Mouse (Mus musculus) heart, adult 11 months (tissue): ENCODE measurements around the gene Meiob.

Experiments used
- DNase-seq: peaks from one replicate; pipeline ENCODE4 v3.0.0; 2022

Gene Meiob

DNA sequence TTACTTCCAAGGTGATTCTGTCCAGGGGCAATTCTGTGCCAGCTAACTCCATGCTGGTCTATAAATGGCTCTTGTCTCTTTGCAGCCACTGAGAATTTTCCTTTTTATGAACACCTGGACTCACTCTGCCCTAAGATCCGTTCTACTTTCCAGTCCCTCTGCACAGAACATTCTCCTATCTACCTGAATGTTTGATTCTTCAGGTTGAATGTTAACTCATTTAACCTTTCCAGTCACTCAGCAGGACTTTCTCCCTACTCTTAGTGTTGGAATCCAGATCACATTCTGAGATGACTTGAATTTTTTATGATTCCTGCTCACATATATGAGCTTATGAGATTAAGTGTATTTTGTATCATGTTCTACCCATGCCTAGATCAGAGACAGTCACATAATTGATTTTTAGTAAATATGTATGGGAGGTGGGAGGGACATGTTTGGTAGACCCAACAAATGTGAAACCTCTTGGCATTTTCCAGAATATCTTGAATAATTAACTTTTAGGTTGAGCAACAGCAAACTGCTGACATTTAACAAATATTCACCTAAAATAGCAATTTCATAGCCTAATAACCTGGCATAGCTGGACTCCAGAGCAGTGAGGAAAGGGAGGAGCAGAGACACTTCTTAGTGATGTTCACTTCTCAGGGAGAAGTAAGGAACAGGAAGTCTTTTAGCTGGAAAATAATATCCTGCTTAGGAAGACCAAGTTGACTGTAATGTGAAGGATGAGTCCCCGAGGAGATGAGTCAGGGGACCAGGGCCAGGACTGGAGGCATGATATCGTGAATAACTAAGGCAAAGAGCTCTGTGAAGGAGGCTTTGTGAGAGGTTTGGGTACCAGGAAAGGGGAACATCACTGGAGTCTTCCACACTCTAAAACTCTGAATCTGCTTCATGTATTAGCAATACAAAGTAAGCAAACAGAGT is 17.5 kb downstream of the Meiob start:
- DNase-seq, result peak; percentile 79

DNA sequence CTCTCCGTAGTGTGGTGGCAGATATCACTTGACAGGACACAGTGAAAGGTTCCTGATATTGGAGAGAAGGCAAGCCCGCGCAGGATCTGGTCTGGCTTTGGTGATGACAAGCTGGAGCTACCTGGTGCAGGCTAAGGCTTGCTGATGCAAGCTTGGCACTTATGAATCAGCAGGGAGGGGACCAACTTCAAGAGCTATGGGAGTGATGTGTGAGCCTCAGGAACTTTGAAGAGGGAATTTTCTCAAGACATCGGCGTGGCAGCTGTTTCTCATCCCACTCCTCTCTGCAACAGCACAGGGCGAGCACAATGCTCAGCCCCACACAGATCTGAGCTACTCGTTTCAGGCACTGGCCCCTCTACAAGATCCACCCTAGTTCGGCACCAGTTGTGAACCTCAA is 35.8 kb downstream of the Meiob start, which contains the start of gene Hagh:
TSS of gene Hagh (plus strand) at position 302 of the 400 bp plus-strand sequence.
- DNase-seq, result peak; percentile 45

DNA sequence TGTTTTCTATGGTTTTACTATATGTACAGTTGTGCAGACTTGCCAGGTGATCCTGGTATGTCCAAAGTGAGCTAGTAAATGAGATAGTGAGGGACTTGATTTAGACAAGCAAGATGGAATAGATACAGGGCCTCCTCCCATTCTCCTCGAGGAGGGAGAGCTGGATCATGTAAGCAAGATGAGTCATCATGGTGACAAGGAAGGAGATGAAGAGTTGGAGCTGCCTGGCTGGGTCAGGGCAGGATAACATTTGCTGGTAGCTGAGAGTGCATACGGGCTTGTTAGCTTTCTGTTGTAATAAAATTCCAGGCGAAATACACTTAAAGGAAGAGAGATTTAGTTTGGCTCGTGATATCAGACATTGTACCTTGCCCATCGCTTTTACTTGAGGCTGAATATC is 36.3 kb downstream of the Meiob start:
- no peak for DNase-seq

DNA sequence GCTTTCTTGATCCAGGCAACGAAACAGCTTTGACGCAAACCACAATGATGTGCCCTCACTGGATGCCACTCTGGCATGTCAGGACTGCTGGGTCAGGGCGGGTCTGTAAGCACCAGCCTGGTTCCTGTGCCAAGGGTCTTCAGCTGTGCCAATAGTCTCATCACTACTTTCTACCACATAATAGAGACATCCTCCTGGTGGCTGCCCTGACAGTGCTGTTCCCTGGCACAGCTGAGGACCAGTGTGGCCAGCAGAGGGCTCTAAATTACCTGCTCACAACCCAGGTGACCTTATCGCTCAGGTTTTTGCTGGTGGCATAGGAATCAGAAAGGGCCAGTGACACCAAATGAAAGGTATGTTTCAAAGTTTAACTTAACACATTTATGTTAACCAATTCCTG is 37.0 kb downstream of the Meiob start:
- peak; percentile 80 for DNase-seq

DNA sequence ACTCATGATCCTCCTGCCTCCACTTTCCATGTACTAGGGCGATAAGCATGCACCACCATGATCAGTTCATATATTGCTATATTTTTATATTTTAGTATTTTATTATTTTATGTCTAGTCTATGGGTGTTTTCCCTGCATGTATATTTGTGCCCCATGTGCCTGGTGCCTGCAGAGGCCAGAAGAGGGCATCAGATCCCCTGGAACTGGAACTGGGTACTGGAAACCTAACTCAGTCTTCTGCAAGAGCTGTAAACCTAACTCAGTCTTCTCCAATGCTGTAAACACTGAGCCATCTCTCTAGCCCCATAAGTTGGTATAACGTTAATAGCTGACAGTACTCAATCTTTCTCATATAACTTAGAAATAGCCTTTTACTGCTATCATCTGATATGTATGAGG is 38.5 kb downstream of the Meiob start:
- DNase-seq, result peak; percentile 64

DNA sequence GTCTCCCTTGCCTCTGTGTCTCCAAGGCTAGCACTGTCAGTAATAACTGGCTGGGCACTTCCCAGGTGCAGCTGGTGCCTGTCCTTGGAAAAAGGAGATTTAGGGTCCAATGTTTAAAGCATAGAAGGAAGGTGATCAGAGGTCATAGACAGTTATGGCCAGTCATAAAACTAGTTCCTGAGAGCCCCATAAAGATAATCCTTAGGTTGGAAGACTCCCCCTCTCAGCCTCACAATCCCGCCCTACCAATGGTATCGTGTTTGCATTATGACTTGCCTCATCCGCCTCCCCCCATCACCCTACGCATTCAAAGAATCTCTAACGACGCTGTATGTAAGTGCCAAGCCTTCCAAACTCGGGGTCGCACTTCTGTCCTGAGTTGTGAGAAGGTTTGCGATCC is 40.4 kb downstream of the Meiob start:
- peak; percentile 86 for DNase-seq

DNA sequence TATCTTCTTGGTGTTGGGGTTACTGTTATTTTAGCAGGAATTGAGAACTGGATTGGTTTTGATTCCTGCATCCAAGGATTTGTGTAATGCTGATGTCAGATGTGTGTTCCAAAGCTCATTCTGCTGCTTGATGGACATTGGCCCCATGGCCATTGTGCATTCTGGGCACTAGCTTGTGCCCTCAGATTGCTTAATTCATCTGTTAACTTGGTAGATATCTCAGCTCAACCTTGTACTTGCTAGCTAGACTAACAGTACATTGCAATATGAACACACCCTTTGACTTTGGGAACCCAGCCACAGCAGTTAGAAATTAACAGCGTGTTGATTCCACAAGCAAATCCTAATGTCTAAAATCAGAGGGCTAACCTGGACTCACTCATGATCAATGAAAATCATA is 43.3 kb downstream of the Meiob start:
- DNase-seq, result peak; percentile 52

DNA sequence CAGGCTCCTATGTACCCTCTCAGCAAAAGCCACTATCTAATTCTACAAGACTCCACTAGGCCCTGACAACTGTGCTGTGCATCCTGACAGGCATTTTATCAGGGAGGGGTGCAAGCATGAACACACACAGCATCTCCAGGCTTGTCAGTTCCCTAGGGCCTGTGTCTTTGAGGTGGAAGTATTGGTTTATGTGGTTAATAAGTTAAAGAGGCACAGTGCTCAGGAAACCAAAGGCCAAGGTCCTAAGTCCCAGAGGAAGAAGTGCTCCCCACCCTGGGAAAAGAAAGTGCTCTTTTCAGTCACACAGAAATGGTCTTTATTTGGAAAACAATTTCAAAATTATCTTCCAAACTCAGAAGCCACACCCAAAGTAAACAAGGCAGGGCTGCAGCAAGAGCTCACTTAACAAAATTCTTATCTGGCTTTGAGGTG is 44.5 kb downstream of the Meiob start:
- peak; percentile 86 for DNase-seq

DNA sequence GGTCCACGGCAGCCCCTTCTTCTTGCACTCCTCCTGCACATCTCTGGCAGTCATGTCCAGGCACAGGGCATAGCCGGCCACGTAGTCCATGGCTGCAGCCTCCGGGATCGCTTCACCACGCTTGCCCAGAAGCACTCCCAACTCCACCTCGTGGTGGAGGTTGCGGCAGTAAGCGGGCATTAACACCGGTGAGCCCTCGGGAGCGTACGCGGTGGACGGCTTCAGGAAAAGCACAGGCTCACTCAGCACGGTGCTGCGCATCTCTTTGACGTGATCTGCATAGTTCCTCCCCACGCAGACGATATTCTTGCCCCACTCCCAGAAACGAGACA is 45.6 kb downstream of the Meiob start:
- no peak for DNase-seq

DNA sequence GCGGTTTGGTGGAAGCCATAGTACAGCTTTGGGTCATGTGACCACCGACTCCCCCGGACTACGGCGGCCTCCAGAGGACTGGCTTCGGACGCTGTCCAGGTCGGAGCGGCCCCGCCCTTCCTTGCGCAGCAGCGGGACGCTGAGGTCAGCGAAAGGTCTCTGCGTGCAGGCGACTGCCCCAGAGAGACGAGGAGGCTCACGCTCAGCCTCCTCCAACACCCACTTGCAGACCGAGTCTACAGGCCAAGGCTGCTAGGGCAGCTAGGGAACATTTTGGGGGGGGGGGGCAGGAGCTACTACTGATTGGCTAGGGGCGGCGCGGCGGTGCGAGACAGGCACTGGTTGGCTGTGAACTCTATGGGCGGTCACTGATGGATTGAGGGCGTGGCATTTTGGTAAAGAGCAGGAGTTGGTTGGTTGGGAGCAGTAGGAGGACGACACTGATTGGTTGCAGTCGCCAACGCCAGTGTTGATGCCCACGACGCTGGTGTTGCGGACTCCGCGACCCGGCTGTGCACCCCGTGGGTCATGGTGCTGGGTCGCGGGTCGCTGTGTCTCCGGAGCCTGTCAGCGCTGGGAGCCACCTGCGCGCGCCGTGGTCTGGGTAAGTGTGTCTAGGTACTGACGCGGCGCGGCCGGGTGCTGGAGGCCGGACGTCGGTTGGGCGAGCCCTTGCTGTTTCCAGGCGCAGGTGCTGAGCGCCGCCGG is 46.1 kb downstream of the Meiob start, which contains the start of gene Fahd1:
TSS of gene Fahd1 (minus strand) at position 300 of the 708 bp plus-strand sequence.
- peak; percentile 100 for DNase-seq

DNA sequence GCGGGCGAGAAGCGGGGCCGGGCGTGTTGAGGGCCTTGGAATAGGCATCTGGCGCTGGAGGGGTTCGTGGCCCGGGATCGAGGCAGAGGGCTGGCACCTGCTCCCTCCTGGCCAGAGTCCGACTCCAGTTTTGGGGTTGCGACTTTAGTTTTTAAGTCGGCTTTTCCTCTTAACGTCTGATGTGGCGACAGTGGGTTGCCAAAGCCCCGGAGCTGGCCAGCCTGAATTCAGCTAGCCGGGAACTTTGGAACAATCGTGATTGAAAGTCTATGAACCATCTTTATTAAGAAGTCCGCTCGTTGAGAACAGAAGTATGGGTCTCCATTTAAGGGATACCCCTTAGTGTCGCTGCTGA is 46.7 kb downstream of the Meiob start:
- DNase-seq, result no peak

DNA sequence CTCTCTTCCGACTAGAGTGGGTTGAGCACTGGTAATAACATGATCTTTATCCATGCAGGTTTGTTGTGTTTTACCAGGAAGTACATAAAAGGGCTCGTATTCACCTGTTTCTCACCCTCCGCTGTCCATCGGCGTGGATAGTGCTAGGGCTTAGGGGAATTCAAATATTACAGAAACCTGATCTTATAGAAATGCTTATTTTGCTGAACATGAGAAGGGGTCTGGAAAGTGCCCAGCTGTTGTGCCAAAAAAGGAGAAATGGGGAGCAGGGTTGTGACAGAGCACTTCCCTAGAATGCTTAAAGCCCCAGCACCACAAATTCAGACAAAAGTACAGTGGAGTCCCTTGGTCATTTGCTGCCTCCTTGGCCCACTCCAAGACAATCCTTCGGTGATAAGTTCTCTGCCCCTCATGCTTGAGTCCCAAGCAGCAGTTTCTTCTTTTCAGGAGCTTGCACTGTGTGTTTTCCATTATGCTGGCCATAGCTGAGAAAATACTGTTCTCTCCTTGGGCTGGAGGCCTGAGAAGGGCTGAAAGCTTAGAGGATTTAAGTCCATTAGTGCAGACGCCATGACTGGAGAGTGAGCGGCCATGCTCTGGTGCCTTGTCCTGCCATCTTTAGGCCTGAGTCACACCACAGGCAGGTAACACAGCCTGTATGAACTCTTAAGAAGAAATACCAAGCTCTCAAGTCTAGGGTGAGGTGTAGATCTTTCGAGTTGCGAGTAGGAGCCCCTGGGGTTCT is 47.5 kb downstream of the Meiob start:
- peak; percentile 90 for DNase-seq

DNA sequence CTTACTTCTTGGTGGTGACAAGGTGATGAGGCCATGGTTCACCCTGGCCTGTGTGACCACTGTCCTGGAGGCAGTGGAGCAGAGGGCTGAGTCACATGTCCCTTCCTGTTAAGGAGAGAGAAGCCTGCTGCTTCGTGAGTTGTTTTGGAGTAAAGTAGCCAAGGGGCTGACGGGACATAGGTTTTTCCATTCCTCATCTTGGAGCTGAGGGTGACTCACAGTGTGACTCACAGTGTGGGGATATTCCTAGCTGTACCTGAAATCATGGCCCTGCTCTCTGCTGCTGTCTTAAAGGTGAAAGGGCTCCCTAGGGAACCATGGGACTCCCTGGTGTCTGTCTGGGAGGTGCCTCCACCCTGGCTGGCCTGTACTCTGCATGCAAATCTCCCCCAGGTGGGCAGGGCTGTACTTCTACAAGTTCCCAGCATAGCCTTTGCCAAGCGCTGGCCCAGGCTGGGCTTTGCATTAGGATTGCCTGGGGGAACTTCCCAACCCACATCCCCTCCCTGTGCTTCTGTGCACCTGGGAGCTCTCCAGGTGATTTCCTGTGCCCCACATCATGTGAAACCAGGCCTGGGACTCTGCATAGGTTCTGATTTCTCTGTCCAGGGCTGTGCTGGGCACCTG is 51.9 kb downstream of the Meiob start:
- peak; percentile 83 for DNase-seq

DNA sequence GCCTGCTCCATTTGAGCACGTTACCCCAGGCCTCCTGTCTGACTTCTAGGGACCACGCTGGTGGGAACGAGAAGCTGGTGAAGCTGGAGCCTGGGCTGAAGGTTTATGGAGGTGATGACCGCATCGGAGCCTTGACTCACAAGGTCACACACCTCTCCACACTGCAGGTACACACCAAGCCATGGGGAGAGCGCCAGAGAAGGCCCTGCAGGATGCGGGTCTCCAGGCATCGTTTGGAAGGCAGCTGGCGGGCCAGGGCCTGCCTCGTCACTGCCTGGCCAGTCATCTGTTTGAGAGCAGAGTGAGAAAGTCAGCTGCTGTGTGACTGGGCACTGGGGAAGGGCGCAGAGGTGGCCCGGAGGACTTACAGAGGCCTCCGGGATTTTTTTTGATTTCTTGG is 52.5 kb downstream of the Meiob start:
- peak; percentile 86 for DNase-seq

DNA sequence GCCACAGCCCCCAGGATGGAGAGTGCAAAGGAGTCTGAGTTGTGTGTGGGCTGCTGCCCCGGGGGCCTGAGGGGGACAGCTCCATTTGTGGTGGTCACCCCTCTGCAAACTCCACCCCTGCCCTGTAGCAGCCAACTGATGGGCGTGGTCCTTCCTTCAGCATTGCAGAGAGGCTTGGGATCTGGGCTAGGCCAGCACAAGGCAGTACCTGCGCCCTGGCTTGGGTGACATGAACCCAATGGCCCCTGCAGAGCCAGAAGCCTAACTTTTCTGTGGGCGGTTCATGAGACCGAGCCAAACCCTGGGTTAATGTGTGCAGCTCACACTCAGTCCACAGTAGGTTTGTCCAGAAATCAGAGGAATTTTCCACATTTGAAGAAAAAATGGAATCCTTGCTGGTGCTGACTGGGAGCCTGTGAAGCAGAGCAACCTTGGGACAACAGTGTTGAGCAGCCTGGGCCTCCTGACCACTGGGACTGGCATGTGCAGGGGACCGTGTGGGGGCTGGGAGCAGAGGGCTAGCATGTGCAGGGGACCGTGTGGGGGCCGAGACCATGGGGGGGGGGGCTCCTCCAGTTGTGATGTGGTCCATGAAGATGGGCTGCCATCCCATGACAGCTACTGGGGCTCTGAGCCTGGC is 53.9 kb downstream of the Meiob start:
- peak; percentile 87 for DNase-seq

DNA sequence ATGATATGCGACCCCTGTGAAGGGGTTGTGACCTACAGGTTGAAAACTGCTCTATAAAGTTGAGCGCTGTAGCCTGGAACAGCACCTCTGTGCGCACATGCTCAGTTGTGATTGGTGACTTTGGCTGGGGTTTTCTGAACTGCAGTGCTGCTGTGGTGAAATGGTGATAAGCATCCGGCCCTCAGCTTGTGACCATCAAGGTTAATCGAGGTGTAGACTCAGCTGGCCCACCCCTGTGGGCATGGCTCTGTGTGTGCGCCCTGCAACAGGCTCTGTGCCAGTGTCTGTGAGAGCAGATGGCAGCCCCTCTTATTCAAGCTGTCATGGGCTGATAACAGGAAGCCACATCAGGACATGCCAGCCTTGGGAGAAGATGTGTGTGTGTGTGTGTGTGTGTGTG is 54.9 kb downstream of the Meiob start:
- DNase-seq, result peak; percentile 88

DNA sequence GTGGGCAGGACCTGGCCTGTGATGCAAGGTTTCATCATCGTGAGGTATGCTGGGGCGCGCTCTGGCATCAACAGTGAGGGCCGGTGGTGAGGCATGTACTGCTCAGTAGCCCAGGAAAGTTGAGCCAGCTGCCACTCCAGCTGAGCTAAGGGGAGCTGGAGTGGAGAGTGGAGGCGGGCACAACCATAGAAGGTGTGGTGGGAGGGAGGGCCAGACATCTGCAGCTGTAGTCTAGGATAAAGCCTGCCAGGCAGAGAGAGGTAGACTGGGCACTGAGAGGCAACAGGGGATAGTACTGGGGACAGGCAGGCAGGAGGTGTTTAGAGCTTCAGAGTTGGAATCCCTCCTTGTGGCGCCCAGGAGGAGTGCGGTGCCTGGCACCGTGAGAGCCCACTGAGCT is 56.0 kb downstream of the Meiob start:
- DNase-seq, result peak; percentile 68

DNA sequence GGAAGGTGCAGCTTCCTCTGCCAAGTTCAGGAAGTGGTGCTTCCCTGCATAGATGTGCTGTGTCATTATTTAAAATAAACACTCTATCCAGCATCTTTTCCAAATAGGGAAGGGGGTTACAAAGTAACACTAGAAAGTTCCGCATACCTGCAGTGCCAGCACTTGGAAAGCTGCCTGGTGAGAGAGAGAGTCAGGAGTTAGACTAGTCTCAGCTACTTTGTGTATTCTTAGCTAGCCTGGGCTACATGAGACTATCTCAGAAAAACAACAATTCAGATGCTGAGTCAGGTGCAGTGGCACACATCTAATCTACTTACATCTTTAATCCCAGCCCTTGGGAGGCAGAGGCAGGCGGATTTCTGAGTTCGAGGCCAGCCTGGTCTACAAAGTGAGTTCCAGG is 57.7 kb downstream of the Meiob start:
- DNase-seq, result peak; percentile 53

DNA sequence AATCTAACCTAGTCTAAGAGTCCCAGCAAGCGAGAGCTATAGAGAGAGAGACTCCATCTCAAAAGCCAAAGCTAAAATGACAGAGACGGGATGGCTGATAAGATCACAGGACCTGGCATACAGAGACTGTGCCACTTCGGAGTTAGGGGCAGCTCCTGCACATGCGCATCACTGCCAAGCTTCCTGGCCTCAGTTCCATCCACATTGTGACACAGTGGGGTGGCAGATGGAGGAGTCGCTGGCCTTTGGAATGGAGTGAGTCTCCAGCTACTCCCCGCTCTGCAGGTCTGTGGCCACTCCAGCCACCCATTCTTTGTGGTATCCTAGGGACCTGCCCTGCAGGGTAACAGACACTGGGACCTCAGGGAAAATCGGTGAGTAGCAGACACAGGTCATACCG is 61.7 kb downstream of the Meiob start, which contains the start of gene Igfals:
TSS of gene Igfals (plus strand) at position 222 of the 400 bp plus-strand sequence.
- no peak for DNase-seq

DNA sequence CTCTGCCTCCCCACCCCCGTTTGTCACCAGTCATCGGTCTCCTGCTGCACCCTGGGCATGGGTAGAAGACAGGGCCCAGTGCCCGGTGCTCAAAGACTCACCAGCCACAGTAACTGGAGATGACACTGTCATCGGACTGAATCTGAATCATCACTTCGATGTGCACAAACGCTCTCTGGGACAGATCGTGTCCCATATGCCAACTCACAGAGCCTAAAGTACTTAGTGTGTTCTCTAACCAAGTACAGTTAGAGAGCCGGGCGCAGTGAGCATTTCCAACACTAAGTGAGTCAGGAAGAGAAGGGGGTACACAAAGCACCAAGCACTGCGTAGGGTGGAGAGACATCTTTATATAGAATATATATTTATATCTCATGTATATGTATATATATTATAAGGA is 63.8 kb downstream of the Meiob start:
- DNase-seq, result no peak

DNA sequence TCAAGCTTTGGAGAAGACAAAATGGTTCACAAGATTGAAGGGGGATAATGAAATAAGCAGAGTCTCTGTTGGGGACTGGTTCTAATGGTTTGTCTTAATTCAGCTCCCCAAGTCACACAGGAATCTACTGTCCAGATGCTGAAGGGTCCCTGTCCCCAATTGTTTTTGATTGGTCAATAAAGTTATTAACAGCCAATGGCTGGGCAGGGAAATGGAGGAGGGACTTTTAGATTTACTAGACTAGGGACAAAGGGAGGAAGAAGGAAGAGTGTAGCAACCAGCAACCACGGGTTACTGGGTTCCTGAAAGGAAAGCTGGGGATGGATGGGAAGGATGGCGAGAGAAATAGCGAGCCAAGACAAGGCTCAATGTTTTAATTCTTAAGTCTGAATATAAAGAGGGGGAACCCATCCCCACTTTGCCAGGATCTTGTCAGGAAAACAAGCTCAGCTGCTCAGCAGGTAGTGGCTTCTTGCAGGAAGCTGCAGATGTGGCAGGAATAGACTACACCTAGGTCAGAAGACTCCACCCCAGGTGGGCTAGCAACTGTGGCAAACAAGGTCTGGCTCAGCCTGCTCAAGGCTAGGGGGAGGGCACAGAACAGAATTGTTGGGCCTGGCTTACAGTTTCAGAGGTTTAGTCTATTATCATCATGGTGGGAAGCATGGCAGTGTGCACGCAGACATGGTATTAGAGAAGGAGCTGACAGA is 69.8 kb downstream of the Meiob start:
- peak; percentile 80 for DNase-seq

DNA sequence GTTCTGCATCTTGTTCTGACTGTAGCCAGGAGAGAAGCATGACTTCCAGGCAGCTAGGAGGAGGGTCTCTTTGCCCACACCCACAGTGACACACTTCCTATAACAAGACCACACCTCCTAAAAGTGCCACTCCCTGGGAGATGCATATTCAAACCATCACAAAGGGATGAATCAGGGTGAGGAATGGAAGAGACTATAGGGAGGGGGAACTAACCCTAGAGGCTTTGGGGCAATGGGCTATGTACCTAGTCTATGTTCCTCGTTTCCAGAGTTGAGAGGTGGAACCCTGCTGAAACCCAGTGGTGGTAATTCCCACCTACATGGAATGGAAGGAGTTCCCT is 70.3 kb downstream of the Meiob start:
- DNase-seq, result no peak
